Mouse (Mus musculus): ENCODE results near the gene Hnrnpd.
A peak's percentile ranks its signal among the peaks of the same experiment; 100 is the strongest.

Hnrnpd gene

GRCm38 (mm10) chr5:99978699-99979442 is at the start of gene Hnrnpd, which contains the start of gene 4930524J08Rik:
Gene Hnrnpd (minus strand): TSS chr5:99978938.
Gene 4930524J08Rik (plus strand): TSS chr5:99979061.
- peak; percentile 88 for DNase-seq

GRCm38 (mm10) chr5:100024868-100025267 is 46.1 kb upstream of the Hnrnpd start:
- no peak for DNase-seq

- DNase-seq: no peak
Observed at GRCm38 (mm10) chr5:100024403-100024802, 45.7 kb upstream of the Hnrnpd start.

GRCm38 (mm10) chr5:100020089-100020488 is 41.4 kb upstream of the Hnrnpd start:
- no peak for DNase-seq

- DNase-seq: no peak
Observed at GRCm38 (mm10) chr5:100012599-100012998, 33.9 kb upstream of the Hnrnpd start.

GRCm38 (mm10) chr5:100008485-100008884 is 29.7 kb upstream of the Hnrnpd start:
- peak; percentile 9 for DNase-seq

GRCm38 (mm10) chr5:100007040-100007375 is 28.3 kb upstream of the Hnrnpd start:
- no peak for DNase-seq

GRCm38 (mm10) chr5:100006324-100007039 is 27.7 kb upstream of the Hnrnpd start:
- no peak for DNase-seq

- DNase-seq: no peak
Observed at GRCm38 (mm10) chr5:100005896-100006295, 27.2 kb upstream of the Hnrnpd start.

GRCm38 (mm10) chr5:100005431-100005830 is 26.7 kb upstream of the Hnrnpd start:
- DNase-seq: no peak

GRCm38 (mm10) chr5:100003895-100004294 is 25.2 kb upstream of the Hnrnpd start:
- no peak for DNase-seq

- DNase-seq: no peak
Observed at GRCm38 (mm10) chr5:100000500-100000899, 21.8 kb upstream of the Hnrnpd start.

GRCm38 (mm10) chr5:100000048-100000447 is 21.3 kb upstream of the Hnrnpd start:
- DNase-seq: no peak

- DNase-seq: no peak
Observed at GRCm38 (mm10) chr5:99994680-99995079, 15.9 kb upstream of the Hnrnpd start.

- no peak for DNase-seq
Observed at GRCm38 (mm10) chr5:99994166-99994565, 15.4 kb upstream of the Hnrnpd start.

GRCm38 (mm10) chr5:99983452-99984061 is 4.8 kb upstream of the Hnrnpd start:
- DNase-seq: no peak

GRCm38 (mm10) chr5:99977516-99978301 is 1.0 kb downstream of the Hnrnpd start:
- DNase-seq: peak; percentile 77

GRCm38 (mm10) chr5:99976334-99976955 is 2.3 kb downstream of the Hnrnpd start:
- DNase-seq: no peak

GRCm38 (mm10) chr5:99975776-99976175 is 3.0 kb downstream of the Hnrnpd start:
- no peak for DNase-seq

- DNase-seq: no peak
Observed at GRCm38 (mm10) chr5:99975061-99975460, 3.7 kb downstream of the Hnrnpd start.

GRCm38 (mm10) chr5:99973941-99974340 is 4.8 kb downstream of the Hnrnpd start:
- DNase-seq: no peak

- DNase-seq: no peak
Observed at GRCm38 (mm10) chr5:99959960-99960359, 18.8 kb downstream of the Hnrnpd start.
